Mouse (Mus musculus) myocyte (in vitro differentiated cells): ENCODE measurements at regions not wholly inside any gene's neighbourhood (a gene's known extent, or its start where the extent isn't known, plus 50 kb on each side); places are given as distances from the start of the nearest gene placed in this dataset.

Experiments used
- H3K27me3 ChIP-seq: one replicate; pipeline ENCODE4 v1.6.1; 2011; ENCODE audit not compliant: control insufficient read depth, insufficient read depth, insufficient read length
- H3K36me3 ChIP-seq: one replicate; pipeline ENCODE4 v1.6.1; 2011; ENCODE audit not compliant: control insufficient read depth, insufficient read depth
- H3K4me2 ChIP-seq: one replicate; pipeline ENCODE4 v1.6.1; 2011; ENCODE audit warnings: low read depth, control low read depth
- H3K4me3 ChIP-seq: one replicate; pipeline ENCODE4 v1.5.1; 2011; ENCODE audit warnings: mild to moderate bottlenecking, control low read depth, moderate library complexity
- H3K79me2 ChIP-seq: one replicate; pipeline ENCODE4 v1.6.1; 2011; ENCODE audit not compliant: control insufficient read depth, insufficient read depth
- H3ac ChIP-seq: one replicate; pipeline ENCODE4 v1.6.1; 2011; ENCODE audit not compliant: control insufficient read depth, insufficient read length
- CEBPB ChIP-seq: IDR thresholded peaks from 2 replicates; pipeline ENCODE4 v1.6.1; 2011; ENCODE audit warnings: mild to moderate bottlenecking, moderate library complexity; ENCODE audit not compliant: poor library complexity, insufficient read depth, severe bottlenecking
- E2F4 ChIP-seq: IDR thresholded peaks from one replicate; pipeline ENCODE4 v1.6.1; 2011; ENCODE audit warnings: mild to moderate bottlenecking, control low read depth, moderate library complexity; ENCODE audit not compliant: insufficient read depth
- MAX ChIP-seq: IDR thresholded peaks from one replicate; pipeline ENCODE4 v1.6.1; 2011; ENCODE audit warnings: low read depth, mild to moderate bottlenecking, control low read depth
- MYOD1 ChIP-seq, 3 experiments: IDR thresholded peaks; one replicate each; pipeline ENCODE4 v1.6.1; 2011; ENCODE audit warnings: control low read depth in 2 of 3, low read depth in 2 of 3, mild to moderate bottlenecking in 2 of 3, moderate library complexity in 1 of 3; ENCODE audit not compliant: insufficient read length in 2 of 3, control insufficient read depth in 1 of 3
- MYOG ChIP-seq, 3 experiments: IDR thresholded peaks; one replicate each; pipeline ENCODE4 v1.6.1; 2011; ENCODE audit warnings: control low read depth in 2 of 3, low read depth in 2 of 3, mild to moderate bottlenecking in 2 of 3; ENCODE audit not compliant: insufficient read length in 2 of 3, control insufficient read depth in 1 of 3, insufficient read depth in 1 of 3
- POLR2A ChIP-seq: IDR thresholded peaks from one replicate; pipeline ENCODE4 v1.6.1; 2011; ENCODE audit warnings: low read depth, mild to moderate bottlenecking, control low read depth, moderate library complexity; ENCODE audit not compliant: insufficient read length
- POLR2AphosphoS2 ChIP-seq: IDR thresholded peaks from one replicate; pipeline ENCODE4 v1.6.1; 2011; ENCODE audit warnings: low read depth, control low read depth; ENCODE audit not compliant: insufficient read length
- REST ChIP-seq: IDR thresholded peaks from one replicate; pipeline ENCODE4 v1.6.1; 2011; ENCODE audit warnings: mild to moderate bottlenecking, control low read depth, moderate library complexity; ENCODE audit not compliant: insufficient read depth, insufficient read length
- SRF ChIP-seq: IDR thresholded peaks from one replicate; pipeline ENCODE4 v1.6.1; 2011; ENCODE audit warnings: low read depth; ENCODE audit not compliant: control insufficient read depth, insufficient read length
- TCF12 ChIP-seq: IDR thresholded peaks from one replicate; pipeline ENCODE4 v1.6.1; 2011; ENCODE audit warnings: mild to moderate bottlenecking, control low read depth; ENCODE audit not compliant: poor library complexity, insufficient read depth, severe bottlenecking
- TCF3 ChIP-seq: IDR thresholded peaks from one replicate; pipeline ENCODE4 v1.6.1; 2011; ENCODE audit warnings: low read depth, control low read depth; ENCODE audit not compliant: insufficient read length
- USF1 ChIP-seq: IDR thresholded peaks from one replicate; pipeline ENCODE4 v1.6.1; 2011; ENCODE audit warnings: low read depth, mild to moderate bottlenecking, control low read depth, moderate library complexity

GRCm38 (mm10) chr3:128122111-128122510 is 226.0 kb upstream of the Fam241a start:
- TF ChIP-seq MAX, result no peak
- TF ChIP-seq SRF, result no peak
- no peak for TF ChIP-seq E2F4
- no peak for TF ChIP-seq POLR2AphosphoS2
- no peak for TF ChIP-seq TCF3
- no peak for TF ChIP-seq CEBPB
- H3ac ChIP-seq, result no peak overlapping the region
- H3K4me2 ChIP-seq, result no peak overlapping the region
- no peaks in the 10 kb centered on the region for H3K27me3 ChIP-seq
- no peaks in the 10 kb centered on the region for H3K79me2 ChIP-seq
- H3K36me3 ChIP-seq, result no peaks in the 10 kb centered on the region
- H3K4me3 ChIP-seq, result no peak overlapping the region

- H3K27me3 ChIP-seq, result no peaks in the 10 kb centered on the region
- H3K79me2 ChIP-seq, result no peaks in the 10 kb centered on the region
- no peak for TF ChIP-seq MYOD1 (IDR thresholded peaks at IDR 0.05; ENCODE audit: control insufficient read depth in 1 of 3, insufficient read length in 2 of 3, low read depth in 2 of 3)
Observed at GRCm38 (mm10) chr3:128120647-128121440, 224.7 kb upstream of the Fam241a start.

GRCm38 (mm10) chr3:128113209-128113608 is 217.1 kb upstream of the Fam241a start:
- Histone ChIP-seq H3K27me3 (no peaks in the 10 kb centered on the region), H3K79me2 (no peaks in the 10 kb centered on the region), H3ac (no peak overlapping the region), H3K4me3 (no peak overlapping the region), H3K4me2 (no peak overlapping the region), H3K36me3 (no peaks in the 10 kb centered on the region)
- TF ChIP-seq POLR2A, result no peak
- TF ChIP-seq MAX, result no peak

More at GRCm38 (mm10) chr3:128120647-128121440, 224.7 kb upstream of the Fam241a start:
- Histone ChIP-seq H3ac (no peak overlapping the region), H3K4me3 (no peak overlapping the region), H3K36me3 (no peaks in the 10 kb centered on the region), H3K4me2 (no peak overlapping the region)

- no peak overlapping the region for H3K4me2 ChIP-seq
- no peak overlapping the region for H3K4me3 ChIP-seq
- TF ChIP-seq MYOD1 (IDR thresholded peaks at IDR 0.05; ENCODE audit: control insufficient read depth in 1 of 3, insufficient read length in 2 of 3, low read depth in 2 of 3), result no peak
- TF ChIP-seq SRF, result no peak
- no peak for TF ChIP-seq E2F4
- no peaks in the 10 kb centered on the region for H3K79me2 ChIP-seq
- H3K36me3 ChIP-seq, result no peaks in the 10 kb centered on the region
- H3ac ChIP-seq, result no peak overlapping the region
- H3K27me3 ChIP-seq, result no peaks in the 10 kb centered on the region
Observed at GRCm38 (mm10) chr3:128110406-128110805, 214.3 kb upstream of the Fam241a start.

- no peak for TF ChIP-seq USF1
- no peak for TF ChIP-seq MYOD1 (IDR thresholded peaks at IDR 0.05; ENCODE audit: control insufficient read depth in 1 of 3, insufficient read length in 2 of 3, low read depth in 2 of 3)
- TF ChIP-seq MAX, result no peak
- no peak for TF ChIP-seq POLR2A
- no peak for TF ChIP-seq CEBPB
- no peak for TF ChIP-seq REST
- TF ChIP-seq TCF12, result no peak
- no peak for TF ChIP-seq MYOG (IDR thresholded peaks at IDR 0.05; ENCODE audit: control insufficient read depth in 1 of 3, insufficient read depth in 1 of 3, insufficient read length in 2 of 3, low read depth in 2 of 3)
- TF ChIP-seq TCF3, result no peak
- TF ChIP-seq E2F4, result no peak
- TF ChIP-seq SRF, result no peak
- TF ChIP-seq POLR2AphosphoS2, result no peak
- no peaks in the 10 kb centered on the region for H3K27me3 ChIP-seq
- H3K79me2 ChIP-seq, result no peaks in the 10 kb centered on the region
Observed at GRCm38 (mm10) chr3:128104516-128104915, 208.4 kb upstream of the Fam241a start.

GRCm38 (mm10) chr3:128093046-128093445 is 196.9 kb upstream of the Fam241a start:
- no peak overlapping the region for H3K4me2 ChIP-seq
- H3K4me3 ChIP-seq, result no peak overlapping the region
- H3ac ChIP-seq, result no peak overlapping the region
- TF ChIP-seq TCF12 (no peak), MYOD1 (IDR thresholded peaks at IDR 0.05; ENCODE audit: control insufficient read depth in 1 of 3, insufficient read length in 2 of 3, low read depth in 2 of 3) (no peak), SRF (no peak), E2F4 (no peak), TCF3 (no peak), MAX (no peak), MYOG (IDR thresholded peaks at IDR 0.05; ENCODE audit: control insufficient read depth in 1 of 3, insufficient read depth in 1 of 3, insufficient read length in 2 of 3, low read depth in 2 of 3) (no peak), REST (no peak), CEBPB (no peak), POLR2AphosphoS2 (no peak), POLR2A (no peak), USF1 (no peak)
- H3K27me3 ChIP-seq, result no peaks in the 10 kb centered on the region
- H3K36me3 ChIP-seq, result no peaks in the 10 kb centered on the region
- no peaks in the 10 kb centered on the region for H3K79me2 ChIP-seq

More at GRCm38 (mm10) chr3:128104516-128104915, 208.4 kb upstream of the Fam241a start:
- Histone ChIP-seq H3K4me3 (no peak overlapping the region), H3K4me2 (no peak overlapping the region), H3ac (no peak overlapping the region), H3K36me3 (no peaks in the 10 kb centered on the region)
